Mouse (Mus musculus) hindbrain, embryonic 14.5 days (tissue): ENCODE data around the gene Grid1. TPM values are rescaled to one million over a fixed set of nuclear protein-coding genes. Genes with fewer than 3 reads are reported as not detected.
A peak's percentile ranks its signal among the peaks of the same experiment; 100 is the strongest.

Experiments
- ATAC-seq: fragments of 200-750 bp; cut with Nextera tagmentation; 2 replicates; pipeline ENCODE4 v1.8.0; 2017; ENCODE audit warnings: moderate number of reproducible peaks, mild to moderate bottlenecking, moderate TSS enrichment, moderate library complexity; ENCODE audit not compliant: low FRiP score
- DNase-seq: peaks from one replicate; pipeline ENCODE4 v3.0.0-alpha.2; 2015; ENCODE audit warnings: low spot score
- H3K27ac ChIP-seq: fragments of 300-500 bp; sonication (generic); 2 replicates; pipeline ENCODE4 v1.5.1; 2014; ENCODE audit warnings: mild to moderate bottlenecking, moderate library complexity
- H3K27me3 ChIP-seq: fragments of 300-500 bp; sonication (generic); 2 replicates; pipeline ENCODE4 v1.6.1; 2014; ENCODE audit warnings: mild to moderate bottlenecking, low read length, mixed read lengths; ENCODE audit not compliant: control insufficient read depth, insufficient read depth
- H3K36me3 ChIP-seq: fragments of 300-500 bp; sonication (generic); replicated peaks from 2 replicates; pipeline ENCODE4 v1.6.1; 2014; ENCODE audit not compliant: control insufficient read depth, insufficient read depth
- H3K4me1 ChIP-seq: fragments of 300-500 bp; sonication (generic); replicated peaks from 2 replicates; pipeline ENCODE4 v1.6.1; 2014; ENCODE audit warnings: antibody characterized with exemption, low read length, mixed read lengths; ENCODE audit not compliant: control insufficient read depth, insufficient read depth
- H3K4me2 ChIP-seq: fragments of 300-500 bp; sonication (generic); replicated peaks from 2 replicates; pipeline ENCODE4 v1.6.1; 2014; ENCODE audit warnings: mild to moderate bottlenecking, moderate library complexity
- H3K4me3 ChIP-seq: fragments of 300-500 bp; sonication (generic); replicated peaks from 2 replicates; pipeline ENCODE4 v1.5.1; 2014; ENCODE audit warnings: mild to moderate bottlenecking, low read length
- H3K9ac ChIP-seq: fragments of 300-500 bp; sonication (generic); 2 replicates; pipeline ENCODE4 v1.6.1; 2014
- H3K9me3 ChIP-seq: fragments of 300-500 bp; sonication (generic); 2 replicates; pipeline ENCODE4 v1.6.1; 2016; ENCODE audit warnings: low read length; ENCODE audit not compliant: control insufficient read depth
- WGBS: fragments of 180-500 bp; shearing (Covaris S2); extraction: QIAGEN DNeasy Blood & Tissue Kit; methylation state at CpG from one replicate; pipeline ENCODE4 v1.1.7; 2014; 5-methylcytosine and 5-hydroxymethylcytosine counted together
- polyA plus RNA-seq: library from polyadenylated mRNA; unstranded; fragments of >200 nt; fragmentation: Nextera tagmentation; extraction: Ambion mirVana; gene quantifications from 2 replicates; pipeline ENCODE4 v1.2.1, GENCODE M21; 2014

Grid1 gene
- polyA plus RNA-seq, 1 experiment from 2014 or later, result 7.7 TPM

DNA sequence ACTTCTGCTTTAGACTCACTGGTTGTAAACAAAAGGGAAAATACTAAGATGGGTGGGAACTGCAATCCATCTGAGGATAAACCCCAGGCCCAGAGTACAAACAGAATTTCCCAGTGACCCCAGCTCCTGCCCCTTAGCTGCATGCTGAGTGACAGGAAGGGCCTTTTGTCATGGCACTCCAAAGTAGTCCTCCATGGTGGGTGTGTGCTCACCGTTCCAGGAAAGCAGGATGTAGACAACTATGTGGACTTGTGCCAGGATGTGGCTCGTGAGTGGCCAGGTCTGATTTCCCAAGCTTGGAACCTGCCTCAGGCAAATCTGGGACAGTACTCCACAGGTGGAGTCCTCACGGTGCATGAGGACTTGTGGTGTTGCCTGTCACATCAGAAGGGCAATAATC is 132.4 kb downstream of the Grid1 start:
- ATAC-seq (no peak), DNase-seq (no peak)
- Histone ChIP-seq H3K9me3 (no peaks in the 10 kb centered on the region), H3K9ac (no peak overlapping the region), H3K4me3 (no peak overlapping the region), H3K4me2 (no peak overlapping the region), H3K27me3 (no peaks in the 10 kb centered on the region), H3K4me1 (no peaks in the 10 kb centered on the region), H3K36me3 (no peaks in the 10 kb centered on the region), H3K27ac (no peak overlapping the region)
- 54% methylated on average over 3 of the region's 3 CpGs for WGBS

DNA sequence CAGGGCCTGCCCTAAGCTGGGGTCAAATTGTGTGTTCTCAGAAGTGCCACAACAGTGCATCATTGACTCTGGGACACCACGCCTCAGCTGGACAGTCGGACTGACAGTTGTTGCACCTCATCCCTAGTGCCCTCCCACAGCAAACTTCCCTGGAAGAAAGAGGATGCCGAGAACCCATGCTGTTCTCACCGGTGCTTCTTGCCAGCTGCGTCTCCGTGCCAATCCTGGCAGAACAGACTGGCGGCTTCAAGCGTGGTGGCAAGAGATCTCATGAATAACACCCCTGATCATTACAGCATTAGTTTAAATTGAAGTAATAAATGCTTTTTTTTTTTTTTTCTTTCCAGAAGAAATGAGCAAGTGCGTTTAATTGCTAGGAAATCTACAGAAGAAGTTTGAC is 133.7 kb downstream of the Grid1 start:
- WGBS, result 79% methylated on average over 9 of the region's 9 CpGs
- DNase-seq, result no peak

DNA sequence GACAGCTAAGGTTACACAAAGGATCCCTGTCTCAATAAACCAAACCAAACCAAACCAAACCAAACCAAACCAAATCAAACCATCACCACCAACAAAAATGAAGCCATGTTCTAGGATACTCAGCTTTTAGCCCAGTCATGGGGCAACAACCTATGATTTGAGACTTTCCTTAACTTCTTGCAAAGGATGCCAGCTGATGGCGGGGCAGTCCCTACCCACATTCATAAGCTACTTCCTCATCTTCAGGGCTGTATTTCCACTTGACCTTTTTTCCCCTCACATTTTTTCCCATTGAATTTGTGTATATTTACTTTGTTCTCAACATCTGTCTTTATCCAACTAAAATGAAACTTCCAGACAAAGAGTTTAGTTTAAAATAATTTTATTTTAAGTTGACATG is 135.8 kb downstream of the Grid1 start:
- no peaks in the 10 kb centered on the region for H3K27me3 ChIP-seq
- H3K4me3 ChIP-seq, result no peak overlapping the region
- ATAC-seq, result no peak
- no peak overlapping the region for H3K4me2 ChIP-seq
- H3K9me3 ChIP-seq, result no peaks in the 10 kb centered on the region
- DNase-seq, result no peak
- H3K27ac ChIP-seq, result no peak overlapping the region
- no peaks in the 10 kb centered on the region for H3K4me1 ChIP-seq
- H3K9ac ChIP-seq, result no peak overlapping the region
- 94% methylated on average over 1 of the region's 1 CpGs for WGBS
- H3K36me3 ChIP-seq, result no peaks in the 10 kb centered on the region

More for the DNA sequence above, 133.7 kb downstream of the Grid1 start:
- Histone ChIP-seq H3K9me3 (no peaks in the 10 kb centered on the region), H3K27me3 (no peaks in the 10 kb centered on the region), H3K4me1 (no peaks in the 10 kb centered on the region), H3K4me3 (no peak overlapping the region), H3K27ac (no peak overlapping the region), H3K4me2 (no peak overlapping the region), H3K9ac (no peak overlapping the region), H3K36me3 (no peaks in the 10 kb centered on the region)
- ATAC-seq, result no peak

- peaks cover 4% of the 10 kb centered on the region; the same call in 1 of the 2 replicates for H3K4me1 ChIP-seq
- 58% methylated on average over 6 of the region's 6 CpGs for WGBS
- ATAC-seq, result peak; percentile 39; the same call in 1 of the 2 replicates
- H3K9me3 ChIP-seq, result no peaks in the 10 kb centered on the region
- H3K36me3 ChIP-seq, result no peaks in the 10 kb centered on the region
- no peak overlapping the region for H3K9ac ChIP-seq
- no peak overlapping the region for H3K27ac ChIP-seq
- no peak overlapping the region for H3K4me3 ChIP-seq
- no peak for DNase-seq
- H3K27me3 ChIP-seq, result no peaks in the 10 kb centered on the region
- no peak overlapping the region for H3K4me2 ChIP-seq
Measured at GRCm38 (mm10) chr14:34960227-34960626, 140.3 kb downstream of the Grid1 start.

GRCm38 (mm10) chr14:34963616-34964168 is 143.8 kb downstream of the Grid1 start:
- H3K27ac ChIP-seq, result no peak overlapping the region

GRCm38 (mm10) chr14:34969102-34969819 is 149.4 kb downstream of the Grid1 start:
- Histone ChIP-seq H3K9ac (no peak overlapping the region), H3K4me3 (no peak overlapping the region), H3K9me3 (no peaks in the 10 kb centered on the region), H3K27me3 (no peaks in the 10 kb centered on the region), H3K27ac (0 out of 2 replicates have a peak overlapping the region, but pooled peaks have one; percentile 32), H3K4me1 (peaks cover 8% of the 10 kb centered on the region), H3K4me2 (no peak overlapping the region), H3K36me3 (no peaks in the 10 kb centered on the region)
- peak; percentile 85 for ATAC-seq
- DNase-seq, result peak; percentile 71
- 21% methylated on average over 6 of the region's 6 CpGs for WGBS

More at GRCm38 (mm10) chr14:34963616-34964168, 143.8 kb downstream of the Grid1 start:
- Histone ChIP-seq H3K9ac (no peak overlapping the region), H3K4me2 (no peak overlapping the region), H3K27me3 (no peaks in the 10 kb centered on the region), H3K4me3 (no peak overlapping the region), H3K4me1 (peaks cover 4% of the 10 kb centered on the region; the same call in 1 of the 2 replicates), H3K9me3 (no peaks in the 10 kb centered on the region), H3K36me3 (no peaks in the 10 kb centered on the region)
- no peak; the same call in 1 of the 2 replicates for ATAC-seq
- 56% methylated on average over 4 of the region's 4 CpGs for WGBS
- DNase-seq, result no peak

GRCm38 (mm10) chr14:34972930-34973329 is 153.0 kb downstream of the Grid1 start:
- DNase-seq (no peak), ATAC-seq (no peak)
- Histone ChIP-seq H3K4me1 (peaks cover 8% of the 10 kb centered on the region), H3K4me3 (no peak overlapping the region), H3K4me2 (no peak overlapping the region), H3K27me3 (no peaks in the 10 kb centered on the region), H3K36me3 (no peaks in the 10 kb centered on the region), H3K27ac (no peak overlapping the region), H3K9ac (no peak overlapping the region), H3K9me3 (no peaks in the 10 kb centered on the region)
- 86% methylated on average over 3 of the region's 3 CpGs for WGBS

DNA sequence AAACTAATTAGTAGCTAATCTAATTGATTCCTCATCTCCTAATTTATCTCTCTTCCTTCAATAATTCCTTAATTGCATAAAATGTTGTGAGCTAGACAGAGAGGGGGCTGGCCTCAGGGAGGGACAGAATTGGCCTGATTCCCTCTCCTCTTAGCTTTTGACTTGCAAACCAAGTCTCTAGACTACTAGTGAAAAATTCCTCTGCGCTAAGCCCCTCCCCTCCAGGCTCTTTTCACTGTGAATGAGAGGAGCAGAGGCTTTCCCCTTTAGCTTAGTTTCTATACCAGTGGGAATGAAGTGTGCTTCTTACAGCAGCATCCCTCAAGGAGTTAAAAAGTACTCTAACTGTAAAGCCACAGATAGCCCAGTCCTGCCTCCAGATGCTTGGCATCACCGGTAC is 160.8 kb downstream of the Grid1 start:
- Histone ChIP-seq H3K4me1 (no peaks in the 10 kb centered on the region), H3K27ac (no peak overlapping the region), H3K9ac (no peak overlapping the region), H3K4me3 (no peak overlapping the region), H3K4me2 (no peak overlapping the region), H3K9me3 (no peaks in the 10 kb centered on the region), H3K27me3 (no peaks in the 10 kb centered on the region), H3K36me3 (no peaks in the 10 kb centered on the region)
- ATAC-seq, result no peak
- WGBS, result 16% methylated on average over 2 of the region's 2 CpGs
- no peak for DNase-seq

- ATAC-seq, result no peak
- no peaks in the 10 kb centered on the region for H3K4me1 ChIP-seq
- no peaks in the 10 kb centered on the region for H3K36me3 ChIP-seq
- H3K9ac ChIP-seq, result no peak overlapping the region
- H3K4me2 ChIP-seq, result no peak overlapping the region
- no peak overlapping the region for H3K27ac ChIP-seq
- H3K27me3 ChIP-seq, result no peaks in the 10 kb centered on the region
- 66% methylated on average over 5 of the region's 5 CpGs for WGBS
- DNase-seq, result no peak
- H3K9me3 ChIP-seq, result no peaks in the 10 kb centered on the region
- no peak overlapping the region for H3K4me3 ChIP-seq
Measured at GRCm38 (mm10) chr14:34989131-34989530, 169.2 kb downstream of the Grid1 start.
